Mouse (Mus musculus) cerebellum, adult 9-10 months (tissue): ENCODE measurements around the gene Ptar1.
A peak's percentile ranks its signal among the peaks of the same experiment; 100 is the strongest.

Experiments used
- DNase-seq: peaks from one replicate; pipeline ENCODE4 v3.0.0; 2022

Ptar1 gene

GRCm38 (mm10) chr19:23758554-23759321 is 71.5 kb downstream of the Ptar1 start, which contains the start of gene Apba1:
TSS of gene Apba1 (plus strand) at chr19:23758887.
- peak; percentile 79 for DNase-seq

GRCm38 (mm10) chr19:23759322-23759945 is 72.2 kb downstream of the Ptar1 start:
- DNase-seq = peak; percentile 83

GRCm38 (mm10) chr19:23763371-23763770 is 76.1 kb downstream of the Ptar1 start:
- DNase-seq = peak; percentile 62

GRCm38 (mm10) chr19:23764051-23764450 is 76.8 kb downstream of the Ptar1 start:
- peak; percentile 86 for DNase-seq

GRCm38 (mm10) chr19:23768864-23769263 is 81.6 kb downstream of the Ptar1 start:
- DNase-seq = no peak

GRCm38 (mm10) chr19:23770494-23771423 is 83.5 kb downstream of the Ptar1 start:
- no peak for DNase-seq

- no peak for DNase-seq
Observed at GRCm38 (mm10) chr19:23771971-23772370, 84.7 kb downstream of the Ptar1 start.

GRCm38 (mm10) chr19:23775356-23775755 is 88.1 kb downstream of the Ptar1 start:
- no peak for DNase-seq

- DNase-seq = no peak
Observed at GRCm38 (mm10) chr19:23779130-23779529, 91.9 kb downstream of the Ptar1 start.

- DNase-seq = no peak
Observed at GRCm38 (mm10) chr19:23780105-23780504, 92.9 kb downstream of the Ptar1 start.
